Mouse (Mus musculus): ENCODE data around the gene Igfbp1.

The Igfbp1 gene

GRCm38 (mm10) chr11:7197491-7197941 lies at the start of gene Igfbp1:
Gene Igfbp1 (plus strand): TSS chr11:7197782.
- in situ Hi-C loops (cut with MboI; ENCODE audit: unreplicated experiment in 2 of 2) = no loop called here

GRCm38 (mm10) chr11:7147945-7148344 lies 49.6 kb upstream of the Igfbp1 start:
- in situ Hi-C loops (cut with MboI; ENCODE audit: unreplicated experiment in 2 of 2) = no loop called here

GRCm38 (mm10) chr11:7149471-7149870 lies 48.1 kb upstream of the Igfbp1 start:
- in situ Hi-C loops (cut with MboI; ENCODE audit: unreplicated experiment in 2 of 2) = no loop called here

GRCm38 (mm10) chr11:7150511-7150910 lies 47.1 kb upstream of the Igfbp1 start:
- in situ Hi-C loops (cut with MboI; ENCODE audit: unreplicated experiment in 2 of 2) = no loop called here

- in situ Hi-C loops (cut with MboI; ENCODE audit: unreplicated experiment in 2 of 2) = no loop called here
These were observed 45.2 kb upstream of the Igfbp1 start for GRCm38 (mm10) chr11:7152371-7152770.

- in situ Hi-C loops (cut with MboI; ENCODE audit: unreplicated experiment in 2 of 2) = no loop called here
These were observed 44.5 kb upstream of the Igfbp1 start for GRCm38 (mm10) chr11:7153081-7153480.

GRCm38 (mm10) chr11:7156427-7156826 lies 41.2 kb upstream of the Igfbp1 start:
- in situ Hi-C loops (cut with MboI; ENCODE audit: unreplicated experiment in 2 of 2) = no loop called here

- in situ Hi-C loops (cut with MboI; ENCODE audit: unreplicated experiment in 2 of 2) = no loop called here
These were observed 39.4 kb upstream of the Igfbp1 start for GRCm38 (mm10) chr11:7158196-7158595.

- in situ Hi-C loops (cut with MboI; ENCODE audit: unreplicated experiment in 2 of 2) = no loop called here
These were observed 37.4 kb upstream of the Igfbp1 start for GRCm38 (mm10) chr11:7160146-7160545.

GRCm38 (mm10) chr11:7160637-7161101 lies 36.9 kb upstream of the Igfbp1 start:
- in situ Hi-C loops (cut with MboI; ENCODE audit: unreplicated experiment in 2 of 2) = no loop called here

- in situ Hi-C loops (cut with MboI; ENCODE audit: unreplicated experiment in 2 of 2) = no loop called here
These were observed 35.9 kb upstream of the Igfbp1 start for GRCm38 (mm10) chr11:7161502-7162174.

- in situ Hi-C loops (cut with MboI; ENCODE audit: unreplicated experiment in 2 of 2) = no loop called here
These were observed 33.2 kb upstream of the Igfbp1 start for GRCm38 (mm10) chr11:7164416-7164815.

- in situ Hi-C loops (cut with MboI; ENCODE audit: unreplicated experiment in 2 of 2) = no loop called here
These were observed 27.9 kb upstream of the Igfbp1 start for GRCm38 (mm10) chr11:7169645-7170044.

GRCm38 (mm10) chr11:7173664-7174063 lies 23.9 kb upstream of the Igfbp1 start:
- in situ Hi-C loops (cut with MboI; ENCODE audit: unreplicated experiment in 2 of 2) = no loop called here

GRCm38 (mm10) chr11:7178724-7179123 lies 18.9 kb upstream of the Igfbp1 start:
- in situ Hi-C loops (cut with MboI; ENCODE audit: unreplicated experiment in 2 of 2) = no loop called here

- in situ Hi-C loops (cut with MboI; ENCODE audit: unreplicated experiment in 2 of 2) = no loop called here
These were observed 18.3 kb upstream of the Igfbp1 start for GRCm38 (mm10) chr11:7179276-7179675.

GRCm38 (mm10) chr11:7182409-7183042 lies 15.1 kb upstream of the Igfbp1 start:
- in situ Hi-C loops (cut with MboI; ENCODE audit: unreplicated experiment in 2 of 2) = no loop called here

GRCm38 (mm10) chr11:7184420-7184819 lies 13.2 kb upstream of the Igfbp1 start:
- in situ Hi-C loops (cut with MboI; ENCODE audit: unreplicated experiment in 2 of 2) = no loop called here

GRCm38 (mm10) chr11:7187472-7187871 lies 10.1 kb upstream of the Igfbp1 start:
- in situ Hi-C loops (cut with MboI; ENCODE audit: unreplicated experiment in 2 of 2) = no loop called here

- in situ Hi-C loops (cut with MboI; ENCODE audit: unreplicated experiment in 2 of 2) = no loop called here
These were observed 9.1 kb upstream of the Igfbp1 start, which contains the start of gene Gm11985 for GRCm38 (mm10) chr11:7188469-7188868. Gene Gm11985 (minus strand): TSS chr11:7188569.

GRCm38 (mm10) chr11:7192710-7193109 lies 4.9 kb upstream of the Igfbp1 start:
- in situ Hi-C loops (cut with MboI; ENCODE audit: unreplicated experiment in 2 of 2) = no loop called here

- in situ Hi-C loops (cut with MboI; ENCODE audit: unreplicated experiment in 2 of 2) = no loop called here
These were observed 4.4 kb upstream of the Igfbp1 start for GRCm38 (mm10) chr11:7193134-7193533.

All from v-Abl transformed pro-B cells (cell line).